Mouse (Mus musculus) E14TG2a.4 (cell line): ENCODE measurements around the gene Kbtbd4.

Source experiments
- CTCF ChIP-seq: conservative IDR thresholded peaks from 2 replicates; pipeline ENCODE4 v1.5.1; 2014; ENCODE audit warnings: low read length
- NANOG ChIP-seq: IDR thresholded peaks from 2 replicates; pipeline ENCODE4 v1.6.1; 2014; ENCODE audit warnings: borderline replicate concordance, low read length, mixed read lengths
- POU5F1 ChIP-seq: IDR thresholded peaks from 2 replicates; pipeline ENCODE4 v1.6.1; 2014; ENCODE audit warnings: low read length, borderline replicate concordance

DNA sequence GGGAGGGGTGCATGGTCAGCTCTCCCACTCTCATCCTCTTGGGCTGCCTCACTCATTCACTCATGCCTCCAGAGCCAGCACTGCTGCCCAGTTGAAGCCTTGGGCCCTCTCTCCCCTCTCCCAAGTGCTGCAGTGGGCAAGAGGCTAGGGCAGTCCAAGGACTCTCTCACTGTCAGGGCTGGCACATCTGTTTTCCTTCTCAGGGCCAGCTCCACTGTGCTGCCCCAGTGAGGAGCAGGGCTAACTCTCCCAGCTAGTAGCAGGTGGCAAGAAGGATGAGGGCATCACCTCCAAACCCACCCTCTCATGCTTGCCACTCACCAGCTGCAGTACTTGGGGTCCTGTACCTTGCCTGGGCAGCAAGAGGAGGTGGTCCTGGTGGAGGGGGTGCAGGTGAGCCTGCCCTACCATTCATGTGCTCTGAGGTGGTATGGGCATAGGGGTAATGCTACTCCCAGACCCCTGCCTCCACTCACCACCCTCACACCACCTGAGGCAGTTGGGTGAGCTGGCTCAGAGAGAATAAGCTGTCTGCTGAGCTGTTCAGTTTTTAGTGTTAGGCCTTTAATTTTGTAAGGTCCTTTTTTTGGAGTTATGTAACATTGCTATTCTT is 46.1 kb downstream of the Kbtbd4 start:
- TF ChIP-seq CTCF (no peak), NANOG (no peak), POU5F1 (no peak)
